Mouse (Mus musculus) lung, embryonic 15.5 days (tissue): ENCODE measurements at regions not wholly inside any gene's neighbourhood (a gene's known extent, or its start where the extent isn't known, plus 50 kb on each side); places are given as distances from the start of the nearest gene placed in this dataset.

Experiments used
- ATAC-seq: fragments of 200-750 bp; cut with Nextera tagmentation; 2 replicates; pipeline ENCODE4 v1.8.0; 2017; ENCODE audit warnings: moderate number of reproducible peaks, borderline replicate concordance; ENCODE audit not compliant: low FRiP score, low TSS enrichment; ENCODE audit errors: extremely low read depth
- H3K27ac ChIP-seq: fragments of 300-500 bp; sonication (generic); 2 replicates; pipeline ENCODE4 v1.5.1; 2015; ENCODE audit warnings: moderate library complexity, mild to moderate bottlenecking, inconsistent platforms
- H3K27me3 ChIP-seq: fragments of 300-500 bp; sonication (generic); 2 replicates; pipeline ENCODE4 v1.6.1; 2015; ENCODE audit warnings: inconsistent platforms
- H3K36me3 ChIP-seq: fragments of 300-500 bp; sonication (generic); 2 replicates; pipeline ENCODE4 v1.6.1; 2015; ENCODE audit warnings: inconsistent platforms
- H3K4me1 ChIP-seq: fragments of 300-500 bp; sonication (generic); 2 replicates; pipeline ENCODE4 v1.6.1; 2015; ENCODE audit warnings: inconsistent platforms
- H3K4me2 ChIP-seq: fragments of 300-500 bp; sonication (generic); 2 replicates; pipeline ENCODE4 v1.6.1; 2015; ENCODE audit warnings: inconsistent platforms, mild to moderate bottlenecking, moderate library complexity
- H3K4me3 ChIP-seq: fragments of 300-500 bp; sonication (generic); 2 replicates; pipeline ENCODE4 v1.5.1; 2015; ENCODE audit warnings: mild to moderate bottlenecking, inconsistent platforms
- H3K9ac ChIP-seq: fragments of 300-500 bp; sonication (generic); 2 replicates; pipeline ENCODE4 v1.6.1; 2015; ENCODE audit warnings: inconsistent platforms
- H3K9me3 ChIP-seq: fragments of 300-500 bp; sonication (generic); 2 replicates; pipeline ENCODE4 v1.6.1; 2016; ENCODE audit warnings: inconsistent platforms
- WGBS: fragments of 180-500 bp; shearing (Covaris S2); methylation state at CpG from one replicate; pipeline ENCODE4 v1.1.7; 2015; 5-methylcytosine and 5-hydroxymethylcytosine counted together

- Histone ChIP-seq H3K4me2 (no peak overlapping the region), H3K27me3 (no peaks in the 10 kb centered on the region), H3K36me3 (no peaks in the 10 kb centered on the region), H3K27ac (no peak overlapping the region), H3K9ac (no peak overlapping the region), H3K4me1 (no peaks in the 10 kb centered on the region), H3K9me3 (no peaks in the 10 kb centered on the region), H3K4me3 (no peak overlapping the region)
- ATAC-seq: peak; percentile 42; the same call in 1 of the 2 replicates
- 39% methylated on average over 4 of the region's 4 CpGs for WGBS
Measured at GRCm38 (mm10) chr11:35065959-35066414, 55.0 kb upstream of the Slit3 start.

- no peaks in the 10 kb centered on the region for H3K9me3 ChIP-seq
- H3K36me3 ChIP-seq: no peaks in the 10 kb centered on the region
- H3K27ac ChIP-seq: no peak overlapping the region
- H3K27me3 ChIP-seq: no peaks in the 10 kb centered on the region
- H3K4me1 ChIP-seq: peaks cover 12% of the 10 kb centered on the region
- ATAC-seq: no peak
- no peak overlapping the region for H3K9ac ChIP-seq
- H3K4me2 ChIP-seq: no peak overlapping the region
- H3K4me3 ChIP-seq: no peak overlapping the region
- 76% methylated on average over 6 of the region's 6 CpGs for WGBS
Measured at GRCm38 (mm10) chr11:35057791-35058190, 63.2 kb upstream of the Slit3 start.

- Histone ChIP-seq H3K9ac (no peak overlapping the region), H3K9me3 (no peaks in the 10 kb centered on the region), H3K36me3 (no peaks in the 10 kb centered on the region), H3K4me2 (no peak overlapping the region), H3K4me1 (peaks cover 16% of the 10 kb centered on the region), H3K27ac (no peak overlapping the region), H3K27me3 (no peaks in the 10 kb centered on the region), H3K4me3 (no peak overlapping the region)
- ATAC-seq: no peak
- 73% methylated on average over 7 of the region's 7 CpGs for WGBS
Measured at GRCm38 (mm10) chr11:35055496-35056125, 65.4 kb upstream of the Slit3 start.

GRCm38 (mm10) chr11:35053613-35053950 is 67.4 kb upstream of the Slit3 start:
- Histone ChIP-seq H3K27ac (peak overlapping the region; percentile 75), H3K9me3 (no peaks in the 10 kb centered on the region), H3K9ac (no peak overlapping the region), H3K36me3 (no peaks in the 10 kb centered on the region), H3K4me2 (0 out of 2 replicates have a peak overlapping the region, but pooled peaks have one; percentile 6), H3K27me3 (no peaks in the 10 kb centered on the region), H3K4me1 (peaks cover 20% of the 10 kb centered on the region), H3K4me3 (no peak overlapping the region)
- 14% methylated on average over 2 of the region's 2 CpGs for WGBS
- ATAC-seq: peak; percentile 92

GRCm38 (mm10) chr11:35052856-35053612 is 68.0 kb upstream of the Slit3 start:
- Histone ChIP-seq H3K9me3 (no peaks in the 10 kb centered on the region), H3K4me3 (no peak overlapping the region), H3K9ac (no peak overlapping the region), H3K27ac (peak overlapping the region; percentile 75), H3K36me3 (no peaks in the 10 kb centered on the region), H3K4me1 (peaks cover 20% of the 10 kb centered on the region), H3K27me3 (no peaks in the 10 kb centered on the region), H3K4me2 (no peak overlapping the region)
- 50% methylated on average over 4 of the region's 4 CpGs for WGBS
- ATAC-seq: peak; percentile 47

GRCm38 (mm10) chr11:35049663-35050215 is 71.3 kb upstream of the Slit3 start:
- H3K36me3 ChIP-seq: no peaks in the 10 kb centered on the region
- no peak for ATAC-seq
- H3K4me3 ChIP-seq: no peak overlapping the region
- no peaks in the 10 kb centered on the region for H3K9me3 ChIP-seq
- H3K9ac ChIP-seq: no peak overlapping the region
- H3K27ac ChIP-seq: no peak overlapping the region
- H3K4me1 ChIP-seq: peaks cover 17% of the 10 kb centered on the region
- no peak overlapping the region for H3K4me2 ChIP-seq
- 65% methylated on average over 8 of the region's 8 CpGs for WGBS
- H3K27me3 ChIP-seq: no peaks in the 10 kb centered on the region

- Histone ChIP-seq H3K27me3 (no peaks in the 10 kb centered on the region), H3K9me3 (no peaks in the 10 kb centered on the region), H3K36me3 (no peaks in the 10 kb centered on the region), H3K27ac (no peak overlapping the region), H3K4me2 (no peak overlapping the region), H3K4me3 (no peak overlapping the region), H3K9ac (no peak overlapping the region), H3K4me1 (no peaks in the 10 kb centered on the region; the same call in 1 of the 2 replicates)
- ATAC-seq: no peak
- WGBS: 76% methylated on average over 1 of the region's 1 CpGs
Measured at GRCm38 (mm10) chr11:35044659-35045058, 76.4 kb upstream of the Slit3 start.

- ATAC-seq: no peak
- Histone ChIP-seq H3K27ac (no peak overlapping the region), H3K4me3 (no peak overlapping the region), H3K9me3 (no peaks in the 10 kb centered on the region), H3K27me3 (no peaks in the 10 kb centered on the region), H3K36me3 (no peaks in the 10 kb centered on the region), H3K4me2 (peak overlapping the region; percentile 40), H3K9ac (no peak overlapping the region), H3K4me1 (peaks cover 12% of the 10 kb centered on the region)
- WGBS: 5% methylated on average over 7 of the region's 8 CpGs
Measured at GRCm38 (mm10) chr11:35024448-35024847, 96.6 kb upstream of the Slit3 start.

- WGBS: 59% methylated on average over 4 of the region's 4 CpGs
- no peak for ATAC-seq
- no peaks in the 10 kb centered on the region for H3K9me3 ChIP-seq
- H3K9ac ChIP-seq: no peak overlapping the region
- no peak overlapping the region for H3K4me3 ChIP-seq
- no peak overlapping the region for H3K4me2 ChIP-seq
- no peak overlapping the region for H3K27ac ChIP-seq
- H3K4me1 ChIP-seq: peaks cover 12% of the 10 kb centered on the region
- H3K27me3 ChIP-seq: no peaks in the 10 kb centered on the region
- no peaks in the 10 kb centered on the region for H3K36me3 ChIP-seq
Measured at GRCm38 (mm10) chr11:35023813-35024212, 97.2 kb upstream of the Slit3 start.

- Histone ChIP-seq H3K27me3 (no peaks in the 10 kb centered on the region), H3K4me3 (no peak overlapping the region), H3K4me1 (peaks cover 16% of the 10 kb centered on the region), H3K4me2 (no peak overlapping the region), H3K9ac (no peak overlapping the region), H3K9me3 (no peaks in the 10 kb centered on the region), H3K36me3 (no peaks in the 10 kb centered on the region), H3K27ac (no peak overlapping the region)
- WGBS: 62% methylated on average over 3 of the region's 3 CpGs
- no peak for ATAC-seq
Measured at GRCm38 (mm10) chr11:35021990-35022625, 98.9 kb upstream of the Slit3 start.

GRCm38 (mm10) chr11:35016998-35017397 is 104.0 kb upstream of the Slit3 start:
- Histone ChIP-seq H3K4me3 (no peak overlapping the region), H3K27me3 (no peaks in the 10 kb centered on the region), H3K27ac (no peak overlapping the region), H3K9ac (no peak overlapping the region), H3K9me3 (no peaks in the 10 kb centered on the region), H3K4me2 (no peak overlapping the region), H3K4me1 (peaks cover 6% of the 10 kb centered on the region; the same call in 1 of the 2 replicates), H3K36me3 (no peaks in the 10 kb centered on the region)
- no peak for ATAC-seq
- WGBS: 6% methylated on average over 3 of the region's 3 CpGs
